Mouse (Mus musculus): ENCODE measurements around the gene Sgca. TPM values are rescaled to one million over a fixed set of nuclear protein-coding genes. Genes with fewer than 3 reads are reported as not detected.
A peak's percentile ranks its signal among the peaks of the same experiment; 100 is the strongest.

Gene Sgca
- polyA plus RNA-seq, 1 experiment from 2014 or later: not detected

DNA sequence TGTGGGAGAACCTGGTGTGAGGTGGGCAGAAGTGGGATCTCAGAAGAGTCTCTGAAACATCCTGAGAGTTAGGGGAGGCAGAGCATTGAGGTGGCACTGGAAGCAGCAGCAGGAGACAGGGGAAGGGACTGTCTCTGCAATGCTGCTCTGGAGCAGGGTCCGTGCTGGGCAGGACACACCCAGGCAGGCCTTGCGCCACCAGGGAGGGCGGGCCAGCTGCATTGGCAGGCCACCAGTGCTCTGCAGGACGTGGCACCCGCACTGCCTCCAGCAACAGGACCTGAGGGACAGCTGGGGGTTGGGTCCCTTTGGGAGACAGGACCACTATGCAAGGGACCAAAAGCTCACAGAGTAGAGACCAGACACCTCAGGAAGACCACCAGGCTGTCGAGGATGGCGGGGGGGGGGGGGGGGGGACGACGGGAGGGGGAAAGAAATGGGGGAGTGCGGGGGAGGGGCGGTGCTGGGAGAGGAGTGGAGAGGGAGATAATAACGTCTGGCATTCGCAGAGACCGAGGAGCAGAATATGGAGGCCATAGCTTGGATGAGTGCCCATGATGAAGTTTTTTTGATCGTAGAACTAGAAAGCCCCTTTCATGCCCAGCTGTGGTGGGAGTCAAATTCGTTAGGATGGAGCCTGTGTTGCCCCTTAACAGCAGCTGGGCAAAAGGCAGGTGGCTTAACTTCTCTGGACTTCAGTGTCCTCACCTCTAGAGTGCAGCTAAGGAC lies 60.3 kb downstream of the Sgca start:
- H3K36me3 ChIP-seq (ENCODE audit: control insufficient read depth, insufficient read depth, low read length): no peaks in the 10 kb centered on the region
- no peak overlapping the region for H3K4me2 ChIP-seq (ENCODE audit: low read length)
- H3K9ac ChIP-seq (ENCODE audit: low read length): no peak overlapping the region
- no peaks in the 10 kb centered on the region for H3K9me3 ChIP-seq (ENCODE audit: control insufficient read depth, low read length)
- no peak overlapping the region for H3K4me3 ChIP-seq (ENCODE audit: low read depth, low read length)
- 29% methylated on average over 12 of the region's 16 CpGs for WGBS
- H3K27ac ChIP-seq (ENCODE audit: low read depth): peak overlapping the region; percentile 52; the same call in 1 of the 2 replicates
- H3K4me1 ChIP-seq (replicated peaks; ENCODE audit: control insufficient read depth, insufficient read depth, low read length): peaks cover 20% of the 10 kb centered on the region
- no peaks in the 10 kb centered on the region for H3K27me3 ChIP-seq (replicated peaks; ENCODE audit: control insufficient read depth, insufficient read depth, low read length)
- ATAC-seq (replicated peaks; ENCODE audit: low FRiP score, low TSS enrichment, low read depth): no peak; the same call in 1 of the 2 replicates
- no peak for DNase-seq (ENCODE audit: low spot score)

DNA sequence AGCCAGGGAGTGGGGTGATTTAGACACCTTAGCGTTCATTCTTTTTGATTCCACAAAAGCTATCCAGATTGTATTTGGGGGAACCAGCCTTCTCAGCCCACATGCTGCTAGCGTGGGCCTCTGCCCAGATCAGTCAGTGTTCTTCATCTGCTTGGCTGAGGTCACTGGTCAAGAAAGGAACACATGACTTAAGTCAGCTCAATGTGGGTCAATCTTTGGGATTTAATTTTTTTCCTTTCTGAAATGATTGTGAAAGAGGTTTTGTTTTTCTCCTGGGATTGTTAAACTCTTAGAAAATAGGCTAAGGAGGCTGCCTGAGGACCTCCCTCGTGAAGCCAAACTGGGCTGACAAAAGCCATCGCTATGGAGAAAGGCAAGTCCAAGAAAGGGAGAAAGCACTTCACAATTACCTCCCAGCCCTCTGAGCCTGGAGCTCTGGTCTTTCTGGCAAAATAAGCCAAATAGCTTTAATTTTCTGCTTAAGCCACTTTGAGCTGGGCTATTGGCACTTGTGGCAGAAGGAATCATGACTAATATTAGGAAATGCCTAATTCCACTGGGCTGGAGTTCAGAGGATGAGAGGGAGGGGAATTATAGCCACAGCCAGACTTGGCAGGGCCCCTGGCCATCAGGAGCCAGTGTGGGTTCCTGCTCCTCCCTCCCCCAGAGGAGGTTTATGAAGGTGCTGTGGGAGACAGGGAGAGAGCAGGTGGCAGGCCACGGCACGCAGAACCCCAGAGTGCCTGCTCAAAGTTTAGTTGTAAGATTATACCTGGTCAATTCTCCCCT lies 62.6 kb downstream of the Sgca start:
- no peak overlapping the region for H3K9ac ChIP-seq (ENCODE audit: low read length)
- H3K4me2 ChIP-seq (ENCODE audit: low read length): no peak overlapping the region
- H3K9me3 ChIP-seq (ENCODE audit: control insufficient read depth, low read length): no peaks in the 10 kb centered on the region
- ATAC-seq (replicated peaks; ENCODE audit: low FRiP score, low TSS enrichment, low read depth) (no peak), DNase-seq (ENCODE audit: low spot score) (no peak)
- 70% methylated on average over 6 of the region's 6 CpGs for WGBS
- no peaks in the 10 kb centered on the region for H3K27me3 ChIP-seq (replicated peaks; ENCODE audit: control insufficient read depth, insufficient read depth, low read length)
- H3K4me1 ChIP-seq (replicated peaks; ENCODE audit: control insufficient read depth, insufficient read depth, low read length): peaks cover 20% of the 10 kb centered on the region
- H3K36me3 ChIP-seq (ENCODE audit: control insufficient read depth, insufficient read depth, low read length): no peaks in the 10 kb centered on the region
- H3K4me3 ChIP-seq (ENCODE audit: low read depth, low read length): no peak overlapping the region
- no peak overlapping the region for H3K27ac ChIP-seq (ENCODE audit: low read depth)

Other genes starting within 250 kb of the Sgca start
- gene Cdc34b, start 234.5 kb downstream of the Sgca start, polyA plus RNA-seq (2014; fragmentation: Nextera tagmentation; extraction: Ambion mirVana): 0.20 TPM in 1 of 2 replicates, not detected in the other
- gene Tmem92, start 193.6 kb downstream of the Sgca start, polyA plus RNA-seq (2014; fragmentation: Nextera tagmentation; extraction: Ambion mirVana): not detected in 2 replicates
- gene Col1a1, start 40.1 kb downstream of the Sgca start, polyA plus RNA-seq (2014; fragmentation: Nextera tagmentation; extraction: Ambion mirVana): 841 and 905 TPM in 2 replicates
- gene Hils1, start 8.7 kb downstream of the Sgca start, polyA plus RNA-seq (2014; fragmentation: Nextera tagmentation; extraction: Ambion mirVana): not detected in 2 replicates
- 11.9 and 12.2 TPM in 2 replicates for gene Ppp1r9b, start 14.7 kb upstream of the Sgca start, polyA plus RNA-seq (2014; fragmentation: Nextera tagmentation; extraction: Ambion mirVana)
- gene Samd14, start 33.6 kb upstream of the Sgca start, polyA plus RNA-seq (2014; fragmentation: Nextera tagmentation; extraction: Ambion mirVana): 20.3 and 22.1 TPM in 2 replicates
- gene Pdk2, start 65.0 kb upstream of the Sgca start, polyA plus RNA-seq (2014; fragmentation: Nextera tagmentation; extraction: Ambion mirVana): 26.4 and 29.6 TPM in 2 replicates
- 24.1 and 29.0 TPM in 2 replicates for gene Itga3, start 100.5 kb upstream of the Sgca start, polyA plus RNA-seq (2014; fragmentation: Nextera tagmentation; extraction: Ambion mirVana)
- 0.72 and 0.91 TPM in 2 replicates for gene Dlx3, start 143.8 kb upstream of the Sgca start, polyA plus RNA-seq (2014; fragmentation: Nextera tagmentation; extraction: Ambion mirVana)
- not detected in 2 replicates for gene Dlx4, start 169.9 kb upstream of the Sgca start, polyA plus RNA-seq (2014; fragmentation: Nextera tagmentation; extraction: Ambion mirVana)